Mouse (Mus musculus): ENCODE data around the gene Hbb-y. TPM values are rescaled to one million over a fixed set of nuclear protein-coding genes. Genes with fewer than 3 reads are reported as not detected.

Hbb-y gene
- not detected in 2 replicates for polyA plus RNA-seq (2012)

DNA sequence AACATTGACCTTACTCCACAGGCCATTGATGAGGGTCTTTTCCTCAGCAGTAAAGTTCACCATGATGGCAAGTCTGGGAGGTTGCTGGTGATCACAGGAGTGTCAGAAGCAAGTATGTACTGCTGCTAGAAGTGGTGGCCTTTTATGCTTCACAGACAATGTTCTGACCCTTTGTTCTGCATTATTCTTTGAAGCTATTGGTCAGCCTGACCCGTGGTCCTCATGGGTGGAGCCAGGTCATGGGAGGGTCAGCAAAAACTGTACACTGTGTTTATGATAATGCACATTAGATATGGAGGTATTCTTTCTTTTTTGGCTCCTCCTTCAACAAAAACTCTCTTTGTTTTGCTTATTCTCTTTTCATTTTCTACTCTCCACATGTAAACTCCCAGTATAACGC lies at the start of gene Hbb-y:
Hbb-y (minus strand) TSS at position 127 of the 400 bp plus-strand sequence.

DNA sequence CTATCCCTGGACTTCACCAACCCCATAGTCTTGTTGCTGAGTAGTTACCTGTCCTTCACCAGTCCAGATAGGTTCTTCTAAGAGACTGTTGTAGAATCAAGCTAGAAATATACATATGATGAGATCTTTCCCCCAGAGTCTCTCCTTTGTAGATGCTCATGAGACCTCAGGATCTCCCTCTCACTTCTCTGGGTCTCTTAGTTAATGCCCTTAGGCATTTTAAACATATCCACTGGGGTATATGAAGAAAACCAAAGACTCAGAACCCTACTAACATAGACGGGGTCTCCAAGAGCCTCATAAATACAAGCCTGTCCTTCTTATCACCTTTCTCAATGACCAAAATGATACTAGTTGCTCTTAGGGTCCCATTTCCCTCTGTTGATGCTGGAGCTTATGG lies 41.4 kb upstream of the Hbb-y start, which contains the start of gene Olfr64:
Olfr64 (minus strand) TSS at position 101 of the 400 bp plus-strand sequence.

DNA sequence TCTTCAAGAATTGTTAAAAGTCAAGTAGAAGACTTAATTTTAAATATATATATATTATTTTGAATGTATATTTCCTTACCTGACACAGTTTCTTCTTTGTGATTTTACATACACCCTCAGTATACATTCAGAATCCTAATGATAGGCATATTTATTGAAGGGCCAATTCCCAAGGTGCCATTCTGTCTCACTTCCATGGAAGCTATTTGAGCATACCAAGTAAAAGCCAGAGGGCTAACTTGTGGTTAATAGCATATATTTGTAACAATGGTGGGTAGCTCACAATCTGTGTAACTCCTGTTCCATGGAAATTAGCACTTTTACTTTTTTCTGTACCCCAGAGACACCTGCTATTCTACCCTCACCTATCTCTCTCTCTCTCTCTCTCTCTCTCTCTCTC lies 33.1 kb upstream of the Hbb-y start, which contains the start of gene Olfr66:
Olfr66 (minus strand) TSS at position 101 of the 400 bp plus-strand sequence.

DNA sequence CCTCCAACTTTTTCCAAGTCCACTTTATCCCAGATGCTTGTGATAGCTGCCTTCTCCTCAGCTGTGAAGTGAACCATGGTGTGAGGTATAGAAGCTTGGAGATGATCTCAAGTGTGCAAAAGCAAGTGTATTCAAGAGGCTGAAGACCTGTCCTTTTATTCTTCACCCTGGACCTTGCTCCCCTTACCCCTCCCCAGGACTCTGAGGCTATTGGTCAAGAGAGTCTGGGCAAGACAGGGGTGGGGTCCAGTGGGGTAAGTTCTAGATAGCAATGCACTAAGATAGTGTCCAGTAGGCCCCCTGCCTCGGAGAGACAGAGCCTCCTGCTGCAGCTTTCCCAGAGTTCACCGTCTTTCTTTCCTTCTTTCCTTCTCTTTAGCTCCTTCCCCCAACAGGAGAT lies 10.0 kb downstream of the Hbb-y start, which contains the start of gene Hbb-bh1:
Hbb-bh1 (minus strand) TSS at position 131 of the 400 bp plus-strand sequence.

DNA sequence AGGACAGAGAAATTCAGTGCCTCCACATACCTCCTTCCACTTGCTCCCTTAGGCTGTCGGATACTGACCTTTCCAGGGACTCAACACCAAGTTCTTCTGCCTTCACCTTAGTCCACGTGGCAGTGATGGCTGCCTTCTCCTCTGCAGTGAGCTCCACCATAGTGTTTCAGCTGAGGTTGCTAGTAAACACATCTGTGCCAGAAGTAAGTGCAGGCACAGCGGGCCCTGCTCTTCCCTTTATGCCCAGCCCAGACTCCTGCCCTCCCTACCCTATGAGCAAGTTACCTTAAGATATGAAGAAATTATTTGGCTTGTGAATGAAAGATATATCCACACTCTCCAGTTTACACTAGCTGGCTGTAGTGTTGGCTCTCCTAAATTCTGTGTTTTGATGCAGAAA lies 12.7 kb downstream of the Hbb-y start, which contains the start of gene Hbb-bh2:
Hbb-bh2 (minus strand) TSS at position 253 of the 400 bp plus-strand sequence.

DNA sequence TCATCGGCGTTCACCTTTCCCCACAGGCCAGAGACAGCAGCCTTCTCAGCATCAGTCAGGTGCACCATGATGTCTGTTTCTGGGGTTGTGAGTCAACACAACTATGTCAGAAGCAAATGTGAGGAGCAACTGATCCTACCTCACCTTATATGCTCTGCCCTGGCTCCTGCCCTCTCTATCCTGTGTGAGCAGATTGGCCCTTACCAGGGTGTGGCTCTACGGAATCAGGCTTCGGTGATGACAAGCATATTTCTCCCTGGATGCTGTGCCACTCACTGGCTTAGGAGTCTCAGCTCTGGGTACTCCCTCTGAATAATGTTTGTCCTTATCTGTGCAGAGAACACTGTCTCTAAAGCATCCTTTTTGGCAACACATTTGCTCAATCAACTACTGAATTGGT lies 25.2 kb downstream of the Hbb-y start, which contains the start of gene Hbb-bs:
Hbb-bs (minus strand) TSS at position 289 of the 400 bp plus-strand sequence.

DNA sequence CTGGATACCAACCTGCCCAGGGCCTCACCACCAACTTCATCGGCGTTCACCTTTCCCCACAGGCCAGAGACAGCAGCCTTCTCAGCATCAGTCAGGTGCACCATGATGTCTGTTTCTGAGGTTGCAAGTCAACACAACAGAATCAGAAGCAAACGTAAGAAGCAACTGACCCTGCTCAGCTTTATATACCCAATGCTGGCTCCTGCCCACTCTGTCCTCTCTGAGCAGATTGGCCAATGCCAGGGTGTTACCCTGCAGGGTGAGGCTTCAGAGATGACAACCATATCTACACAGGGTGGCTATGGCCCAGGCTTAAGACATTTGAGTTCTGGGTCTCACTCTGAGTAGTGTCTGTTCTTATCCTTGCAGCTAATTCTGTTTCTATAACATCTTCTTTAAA lies 39.2 kb downstream of the Hbb-y start, which contains the start of gene Hbb-bt:
Hbb-bt (minus strand) TSS at position 231 of the 400 bp plus-strand sequence.

Other genes starting within 250 kb of the Hbb-y start
- not detected in 2 replicates for gene Olfr620, start 240.7 kb downstream of the Hbb-y start, polyA plus RNA-seq (2012)
- gene Olfr622, start 210.5 kb downstream of the Hbb-y start, polyA plus RNA-seq (2012): not detected in 2 replicates
- not detected in 2 replicates for gene Olfr623, start 189.5 kb downstream of the Hbb-y start, polyA plus RNA-seq (2012)
- gene Olfr624, start 182.0 kb downstream of the Hbb-y start, polyA plus RNA-seq (2012): 0.02 TPM in 1 of 2 replicates, not detected in the other
- gene Olfr625-ps1, start 170.5 kb downstream of the Hbb-y start, polyA plus RNA-seq (2012): 0.19 TPM in 1 of 2 replicates, not detected in the other
- not detected in 2 replicates for gene Olfr243, start 138.5 kb downstream of the Hbb-y start, polyA plus RNA-seq (2012)
- gene Olfr628, start 122.8 kb downstream of the Hbb-y start, polyA plus RNA-seq (2012): not detected in 2 replicates
- gene Olfr629, start 108.3 kb downstream of the Hbb-y start, polyA plus RNA-seq (2012): not detected in 2 replicates
- gene Olfr630, start 95.9 kb downstream of the Hbb-y start, polyA plus RNA-seq (2012): not detected in 2 replicates
- gene Olfr69, start 81.6 kb downstream of the Hbb-y start, polyA plus RNA-seq (2012): not detected in 2 replicates
- not detected in 2 replicates for gene Olfr68, start 73.5 kb downstream of the Hbb-y start, polyA plus RNA-seq (2012)
- gene Olfr67, start 61.4 kb downstream of the Hbb-y start, polyA plus RNA-seq (2012): not detected in 2 replicates
- 65.8 and 124 TPM in 2 replicates for gene Hbb-bt, start 39.2 kb downstream of the Hbb-y start, polyA plus RNA-seq (2012)
- gene Hbb-bs, start 25.1 kb downstream of the Hbb-y start, polyA plus RNA-seq (2012): 239 and 618 TPM in 2 replicates
- not detected in 2 replicates for gene Hbb-bh2, start 12.7 kb downstream of the Hbb-y start, polyA plus RNA-seq (2012)
- gene Hbb-bh1, start 10.1 kb downstream of the Hbb-y start, polyA plus RNA-seq (2012): not detected in 2 replicates
- not detected in 2 replicates for gene Olfr66, start 33.0 kb upstream of the Hbb-y start, polyA plus RNA-seq (2012)
- gene Olfr64, start 41.3 kb upstream of the Hbb-y start, polyA plus RNA-seq (2012): 0.02 TPM in 1 of 2 replicates, not detected in the other
- gene Olfr65, start 50.3 kb upstream of the Hbb-y start, polyA plus RNA-seq (2012): not detected in 2 replicates
- gene Olfr631, start 75.6 kb upstream of the Hbb-y start, polyA plus RNA-seq (2012): not detected in 2 replicates
- gene Olfr632, start 81.1 kb upstream of the Hbb-y start, polyA plus RNA-seq (2012): not detected in 2 replicates
- gene Olfr633, start 91.2 kb upstream of the Hbb-y start, polyA plus RNA-seq (2012): not detected in 2 replicates
- gene Olfr635, start 117.9 kb upstream of the Hbb-y start, polyA plus RNA-seq (2012): 0.01 TPM in 1 of 2 replicates, not detected in the other
- gene Olfr638, start 145.5 kb upstream of the Hbb-y start, polyA plus RNA-seq (2012): not detected in 2 replicates
- gene Olfr639, start 164.1 kb upstream of the Hbb-y start, polyA plus RNA-seq (2012): 0.01 TPM in 1 of 2 replicates, not detected in the other
- gene Olfr640, start 172.4 kb upstream of the Hbb-y start, polyA plus RNA-seq (2012): not detected in 2 replicates
- gene Olfr641, start 182.2 kb upstream of the Hbb-y start, polyA plus RNA-seq (2012): not detected in 2 replicates
- gene Olfr642, start 199.4 kb upstream of the Hbb-y start, polyA plus RNA-seq (2012): not detected in 2 replicates
- not detected in 2 replicates for gene 4930516K23Rik, start 208.2 kb upstream of the Hbb-y start, polyA plus RNA-seq (2012)
- gene Olfr644, start 218.7 kb upstream of the Hbb-y start, polyA plus RNA-seq (2012): not detected in 2 replicates
- not detected in 2 replicates for gene Olfr645, start 232.2 kb upstream of the Hbb-y start, polyA plus RNA-seq (2012)